Mouse (Mus musculus): ENCODE results near the gene Evi5. TPM values are rescaled to one million over a fixed set of nuclear protein-coding genes. Genes with fewer than 3 reads are reported as not detected.

Evi5 gene
- total RNA-seq, 2 experiments from 2014 or later = 32.0 to 40.3 TPM

DNA sequence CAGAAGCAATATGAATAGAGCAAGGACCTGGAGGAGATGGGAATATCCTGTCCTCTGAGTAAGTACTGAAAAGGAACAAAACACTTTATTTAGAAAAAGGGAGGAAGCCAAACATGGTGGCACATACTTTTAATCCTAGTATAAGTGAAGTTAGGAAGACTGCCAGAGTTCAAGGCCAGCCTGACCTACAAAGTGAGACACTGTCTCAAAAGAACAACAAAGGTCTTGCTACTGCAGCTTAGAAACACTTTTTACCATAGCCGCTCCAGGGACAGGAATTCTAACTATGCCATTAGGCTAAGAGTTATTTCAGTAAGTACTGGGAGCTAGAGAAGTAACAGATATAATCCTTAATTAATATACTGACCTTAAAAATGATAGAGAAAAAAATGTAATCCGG is 60.3 kb downstream of the Evi5 start:
- no peak for DNase-seq (ENCODE audit: low spot score in 2 of 2)

DNA sequence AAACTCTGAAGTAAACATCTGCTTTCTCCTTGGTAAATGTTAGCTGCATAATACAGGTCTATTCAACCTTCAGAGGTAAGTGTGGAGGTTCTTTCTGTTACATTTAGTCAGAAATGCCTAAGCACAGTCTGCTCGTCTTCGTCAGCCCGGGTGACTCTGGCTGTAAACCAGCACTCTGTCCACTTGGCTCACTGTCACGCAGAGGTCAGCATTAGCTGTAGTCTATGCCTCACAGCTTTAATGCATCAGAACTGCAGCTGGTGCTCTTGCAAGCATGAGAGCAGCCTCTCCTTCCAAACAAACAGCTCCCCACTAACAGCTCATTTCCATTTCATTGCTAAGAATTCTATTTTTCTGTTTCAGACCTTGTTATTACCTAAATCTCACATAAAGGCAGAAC is 67.4 kb downstream of the Evi5 start:
- DNase-seq (ENCODE audit: low spot score in 2 of 2) = peak in 1 of 2 experiments; percentile 14

GRCm38 (mm10) chr5:107802621-107803020 is 72.3 kb downstream of the Evi5 start:
- DNase-seq (ENCODE audit: low spot score in 2 of 2) = no peak

DNA sequence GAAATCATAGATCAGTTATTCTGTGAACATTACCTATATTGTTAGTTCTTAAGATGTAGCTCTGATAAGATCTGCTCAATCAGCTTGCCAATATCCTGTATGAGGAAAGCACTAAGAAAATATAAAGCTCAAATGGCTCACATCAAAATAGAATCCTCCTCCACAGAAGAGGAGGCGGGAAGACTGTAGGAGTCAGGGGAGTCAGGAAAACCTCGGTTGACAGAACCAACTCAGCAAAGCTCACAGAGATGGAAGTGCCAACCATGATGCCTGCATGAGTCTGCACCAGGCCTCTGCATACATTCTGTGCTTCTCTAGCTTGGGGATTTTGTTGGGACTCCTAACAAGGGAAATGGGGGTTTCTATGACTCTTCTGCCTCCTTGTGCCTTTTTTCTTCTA is 73.7 kb downstream of the Evi5 start:
- no peak for DNase-seq (ENCODE audit: low spot score in 2 of 2)

DNA sequence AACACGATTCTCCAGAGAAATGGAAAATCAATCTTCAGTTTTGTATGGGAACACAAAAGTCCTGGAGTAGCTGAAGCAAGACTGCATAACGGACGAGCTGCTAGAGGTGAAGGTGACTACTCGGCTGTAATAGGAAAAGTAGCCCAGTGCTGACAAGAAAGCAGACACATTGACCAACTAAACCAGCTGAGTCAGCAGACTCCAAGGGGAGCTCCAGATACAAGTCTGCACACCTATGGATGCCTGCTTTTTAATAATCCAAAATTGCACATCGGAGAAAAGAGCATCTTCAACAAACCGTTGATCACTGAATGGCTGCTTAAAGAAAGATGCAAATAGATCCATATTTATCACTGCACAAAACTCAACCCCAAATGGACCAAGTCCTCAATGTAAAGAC is 76.6 kb downstream of the Evi5 start:
- no peak for DNase-seq (ENCODE audit: low spot score in 2 of 2)

GRCm38 (mm10) chr5:107793927-107794326 is 81.0 kb downstream of the Evi5 start:
- DNase-seq (ENCODE audit: low spot score in 2 of 2) = no peak

- no peak for DNase-seq (ENCODE audit: low spot score in 2 of 2)
These were observed 81.6 kb downstream of the Evi5 start for GRCm38 (mm10) chr5:107793258-107793657.

- DNase-seq (ENCODE audit: low spot score in 2 of 2) = no peak
These were observed 82.4 kb downstream of the Evi5 start for GRCm38 (mm10) chr5:107792516-107792915.

DNA sequence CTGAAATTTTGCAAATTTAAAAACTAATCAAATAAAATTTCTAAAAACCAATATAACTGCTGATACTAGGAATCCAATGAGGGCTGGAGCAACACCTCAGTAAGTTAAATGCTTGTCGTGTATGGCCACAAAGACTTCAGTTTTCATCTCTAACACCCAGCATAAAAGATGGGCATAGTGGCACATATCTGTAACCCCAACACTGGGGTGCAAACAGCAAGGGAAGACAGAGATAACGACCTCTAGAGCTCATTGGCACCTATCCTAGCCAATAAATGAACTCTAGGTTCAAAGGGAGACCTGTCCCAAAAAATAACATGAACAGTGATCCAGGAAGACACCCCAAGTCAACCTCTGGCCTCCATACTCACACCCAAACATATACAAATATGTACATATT is 82.9 kb downstream of the Evi5 start:
- no peak for DNase-seq (ENCODE audit: low spot score in 2 of 2)

DNA sequence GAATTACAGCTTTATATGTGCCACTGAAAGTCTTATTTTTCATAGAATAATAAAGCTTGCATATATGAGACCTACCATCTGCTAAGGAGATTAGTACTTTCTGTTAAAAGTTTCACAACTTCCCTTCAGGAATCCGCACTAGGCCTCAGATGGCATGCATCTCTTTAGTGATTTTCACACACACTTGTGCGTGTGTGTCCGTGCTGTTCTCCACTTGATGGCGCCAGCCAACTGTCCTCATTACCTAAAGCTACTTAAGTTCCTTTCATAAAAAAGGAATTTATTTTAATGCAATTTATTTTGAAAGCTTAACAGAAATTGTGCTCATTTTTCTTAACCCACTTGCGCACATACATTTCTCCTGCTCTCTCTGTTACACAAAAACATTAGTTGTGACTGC is 85.4 kb downstream of the Evi5 start:
- no peak for DNase-seq (ENCODE audit: low spot score in 2 of 2)

DNA sequence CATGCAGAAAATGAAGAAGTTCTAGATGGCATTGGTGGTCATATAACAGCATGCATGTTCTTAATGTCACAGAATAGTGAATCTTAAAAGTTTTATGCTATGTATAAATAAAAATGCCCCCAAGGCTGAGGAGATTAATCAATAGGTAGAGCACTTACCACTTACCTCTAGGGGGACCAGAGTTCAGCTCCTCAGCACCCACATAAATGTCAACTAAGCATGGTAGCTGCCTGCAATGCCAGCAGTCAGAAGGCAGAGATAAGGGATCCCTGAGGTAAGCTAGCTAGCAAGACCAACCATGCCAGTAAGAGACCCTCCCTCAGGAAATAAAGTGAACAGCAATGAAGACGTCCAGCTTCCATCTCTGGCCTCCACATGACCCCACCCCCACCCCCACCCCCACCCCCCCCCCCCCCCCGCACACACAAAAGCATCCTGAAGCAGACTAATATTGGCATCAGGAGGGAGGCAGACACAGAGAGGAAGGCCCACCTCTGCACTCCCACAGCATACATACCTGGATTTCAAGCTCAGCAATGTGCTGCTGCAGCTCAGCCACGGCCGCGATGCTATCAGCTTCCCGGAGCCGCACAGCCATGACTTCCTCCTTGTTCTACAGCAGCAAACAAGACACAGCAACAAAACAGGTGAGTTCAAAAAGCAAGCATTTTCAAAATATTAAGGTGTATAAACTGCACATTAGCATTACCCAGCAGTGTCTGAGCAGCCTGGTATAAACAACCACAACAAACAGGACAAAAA is 87.0 kb downstream of the Evi5 start:
- DNase-seq (ENCODE audit: low spot score in 2 of 2) = no peak

DNA sequence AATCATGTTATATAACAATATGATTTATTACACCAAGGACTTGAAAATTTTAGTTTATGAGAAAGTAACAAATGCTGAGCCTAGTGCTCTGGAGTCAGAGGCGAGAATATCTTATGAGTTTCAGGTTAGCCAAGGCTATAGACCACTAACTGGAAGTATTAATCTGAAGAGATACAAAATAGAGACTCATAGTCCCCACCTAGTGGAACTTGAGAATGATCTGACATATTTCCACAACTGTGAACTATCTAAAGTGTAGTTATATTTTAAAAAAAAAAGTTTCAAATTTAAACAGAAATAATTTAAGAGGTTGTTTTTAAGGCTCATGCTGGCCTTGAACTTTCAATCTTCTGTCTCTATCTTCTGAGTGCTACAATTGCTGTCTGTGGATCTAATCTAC is 92.5 kb downstream of the Evi5 start:
- no peak for DNase-seq (ENCODE audit: low spot score in 2 of 2)

DNA sequence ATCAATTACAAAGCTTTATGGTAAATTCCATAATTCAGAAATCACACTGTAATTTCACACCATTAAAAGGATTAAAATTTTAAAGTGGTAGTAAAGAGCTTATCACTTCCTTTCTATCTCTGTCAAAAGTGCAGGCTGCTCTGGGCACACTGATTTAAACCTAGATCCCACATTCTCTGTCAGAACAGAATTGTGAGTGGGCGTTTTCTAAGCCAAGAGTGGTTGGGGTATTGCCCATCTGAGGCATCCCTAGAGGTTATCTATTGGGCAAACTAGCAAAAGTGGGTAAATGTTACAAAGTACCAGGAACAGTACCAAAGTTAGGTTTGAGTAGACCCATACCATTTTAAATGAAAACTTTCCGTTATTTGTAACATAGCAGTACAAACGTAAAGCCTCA is 96.1 kb downstream of the Evi5 start:
- DNase-seq (ENCODE audit: low spot score in 2 of 2) = no peak

DNA sequence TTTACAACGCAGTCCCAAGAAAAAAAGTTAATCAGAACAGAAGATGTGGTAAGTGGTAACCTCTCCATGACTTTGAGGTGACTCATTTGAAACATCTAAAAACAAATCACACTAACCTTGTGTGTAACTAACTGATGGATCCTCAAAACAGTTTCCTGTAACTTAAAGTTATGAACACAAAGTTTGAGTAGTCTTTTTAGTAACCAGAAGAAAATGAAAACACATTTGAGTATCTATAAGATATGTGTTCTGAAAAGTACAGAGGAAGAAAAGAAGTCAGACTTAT is 97.4 kb downstream of the Evi5 start:
- DNase-seq (ENCODE audit: low spot score in 2 of 2) = no peak

DNA sequence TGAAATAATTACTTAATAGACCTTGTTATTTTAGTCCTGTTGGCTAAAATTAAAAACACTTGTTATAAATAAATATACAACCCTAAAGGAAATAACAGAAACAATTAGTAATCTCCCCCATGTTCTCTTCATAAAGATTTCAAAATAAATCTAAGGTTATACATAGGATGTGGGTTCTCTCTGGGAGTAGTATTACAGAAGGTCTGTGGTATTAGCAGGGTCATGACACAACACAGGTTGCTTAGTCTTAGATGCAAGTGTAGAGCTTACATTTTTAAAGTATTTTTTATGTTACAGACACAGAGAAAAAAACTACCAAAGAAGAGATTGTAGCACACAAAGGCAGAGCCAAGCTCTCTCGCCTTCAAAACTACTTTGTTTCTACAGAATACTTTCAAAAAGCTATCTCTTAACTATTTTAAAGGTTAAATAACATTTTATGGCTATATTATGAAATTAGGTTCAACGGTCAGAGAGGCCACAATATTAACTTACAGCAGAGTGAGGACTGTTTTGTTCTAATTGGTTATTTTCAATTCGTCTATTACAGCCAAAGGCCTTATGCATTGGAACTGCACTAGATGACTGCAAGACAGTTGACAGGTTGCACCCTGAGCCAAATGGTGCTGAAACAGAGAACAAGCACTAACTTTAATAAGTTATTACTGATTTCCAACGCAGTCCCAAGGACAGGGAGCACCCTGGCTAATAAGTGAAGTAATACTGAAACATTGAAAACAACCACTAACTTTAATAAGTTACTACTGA is 97.9 kb downstream of the Evi5 start:
- DNase-seq (ENCODE audit: low spot score in 2 of 2) = no peak

- no peak for DNase-seq (ENCODE audit: low spot score in 2 of 2)
These were observed 99.0 kb downstream of the Evi5 start for GRCm38 (mm10) chr5:107775875-107776274.

DNA sequence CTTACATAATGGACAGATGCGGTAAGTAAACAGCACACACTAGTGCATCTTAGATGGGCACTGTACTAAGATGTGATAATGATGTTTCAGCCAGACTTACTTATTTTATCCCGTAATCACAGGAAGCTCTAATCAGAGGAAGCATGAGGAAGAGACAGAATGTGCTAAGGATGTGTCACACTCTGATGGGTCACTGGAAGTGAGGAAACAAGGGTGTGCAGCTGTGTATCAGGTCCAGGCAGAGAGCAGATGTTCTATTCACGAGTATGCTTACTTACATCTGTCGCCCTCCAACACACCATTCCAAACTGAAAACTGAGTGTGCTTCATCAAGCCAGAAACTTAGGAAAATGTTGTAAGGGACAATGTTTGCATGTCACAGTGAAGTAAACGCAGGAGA is 102.9 kb downstream of the Evi5 start:
- no peak for DNase-seq (ENCODE audit: low spot score in 2 of 2)

GRCm38 (mm10) chr5:107768224-107768623 is 106.7 kb downstream of the Evi5 start:
- no peak for DNase-seq (ENCODE audit: low spot score in 2 of 2)

GRCm38 (mm10) chr5:107765946-107766345 is 109.0 kb downstream of the Evi5 start:
- DNase-seq (ENCODE audit: low spot score in 2 of 2) = no peak

DNA sequence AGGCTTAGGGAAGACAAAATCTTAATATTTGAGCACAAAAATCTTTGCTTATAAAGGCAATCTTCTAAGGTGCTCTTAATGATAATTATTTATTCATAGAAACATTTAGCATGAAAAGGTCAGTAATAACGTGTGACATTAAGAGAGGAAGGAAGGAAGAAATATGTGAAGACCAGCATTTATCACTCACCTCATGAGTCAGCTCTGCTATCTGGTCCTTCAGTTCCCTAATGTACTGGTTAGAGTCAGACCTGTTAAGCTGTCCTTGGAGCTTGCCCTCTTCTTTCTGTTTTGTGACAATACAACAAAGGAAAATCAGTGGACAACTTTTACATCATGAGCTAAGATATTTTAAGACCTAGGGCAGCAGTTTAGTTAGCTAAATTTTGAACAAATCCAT is 110.4 kb downstream of the Evi5 start:
- DNase-seq (ENCODE audit: low spot score in 2 of 2) = no peak

DNA sequence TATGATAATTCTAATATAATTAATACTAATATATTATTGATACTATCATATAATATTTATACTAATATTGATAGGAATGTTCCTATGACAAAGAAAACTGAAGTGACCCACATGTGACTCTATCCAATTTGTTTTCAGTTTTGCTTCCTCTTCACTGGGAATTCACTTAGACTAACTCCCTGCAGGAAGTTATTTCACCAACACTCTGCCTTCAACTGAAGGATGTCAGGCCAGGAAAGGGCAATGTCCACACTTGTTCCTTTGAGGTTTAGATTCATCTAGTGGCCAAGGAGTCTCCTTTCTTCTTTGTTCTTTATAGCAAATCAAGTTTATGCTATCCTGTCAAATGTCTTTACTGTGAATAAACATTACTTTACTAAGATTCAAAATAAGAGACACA is 111.2 kb downstream of the Evi5 start:
- DNase-seq (ENCODE audit: low spot score in 2 of 2) = no peak

- DNase-seq (ENCODE audit: low spot score in 2 of 2) = no peak
These were observed 115.8 kb downstream of the Evi5 start for GRCm38 (mm10) chr5:107759121-107759520.

GRCm38 (mm10) chr5:107756072-107756471 is 118.8 kb downstream of the Evi5 start:
- no peak for DNase-seq (ENCODE audit: low spot score in 2 of 2)

All from gastrocnemius, postnatal 4 days (tissue).